Mouse (Mus musculus) heart, adult 2 months (tissue): ENCODE measurements around the gene Ern2.

Experiments used
- CTCF ChIP-seq: fragments of 200-600 bp; IDR thresholded peaks from 2 replicates; pipeline ENCODE4 v1.8.1; 2022; ENCODE audit warnings: antibody characterized with exemption, mild to moderate bottlenecking, moderate library complexity
- EP300 ChIP-seq: fragments of 200-500 bp; IDR thresholded peaks from 2 replicates; pipeline ENCODE4 v1.6.1; 2011; ENCODE audit warnings: low read depth, low read length, control low read depth; ENCODE audit not compliant: insufficient read depth
- POLR2A ChIP-seq: fragments of 200-500 bp; IDR thresholded peaks from 2 replicates; pipeline ENCODE4 v1.6.1; 2011; ENCODE audit warnings: mild to moderate bottlenecking, low read depth, low read length, control low read depth; ENCODE audit not compliant: insufficient read depth

GRCm38 (mm10) chr7:122226020-122226742, 40.2 kb upstream of the Ern2 start:
- TF ChIP-seq EP300 (no peak), CTCF (no peak), POLR2A (no peak)
